Mouse (Mus musculus) cerebellum, adult 2 months (tissue): ENCODE results near the gene Cd82.
A peak's percentile ranks its signal among the peaks of the same experiment; 100 is the strongest.

ENCODE experiments used
- CTCF ChIP-seq: fragments of 200-500 bp; IDR thresholded peaks from 2 replicates; pipeline ENCODE4 v1.5.1; 2011; ENCODE audit warnings: low read depth, mild to moderate bottlenecking, control low read depth, low read length, moderate library complexity, borderline replicate concordance; ENCODE audit not compliant: insufficient read depth
- POLR2A ChIP-seq: fragments of 200-500 bp; IDR thresholded peaks from 2 replicates; pipeline ENCODE4 v1.6.1; 2011; ENCODE audit warnings: low read length, control low read depth, borderline replicate concordance; ENCODE audit not compliant: insufficient read depth

- TF ChIP-seq POLR2A = no peak
- peak; percentile 91 for TF ChIP-seq CTCF
Measured at GRCm38 (mm10) chr2:93470849-93471576, 8.1 kb upstream of the Cd82 start.
